Mouse (Mus musculus): Measurements from ENCODE around the gene S100a6.

DNA sequence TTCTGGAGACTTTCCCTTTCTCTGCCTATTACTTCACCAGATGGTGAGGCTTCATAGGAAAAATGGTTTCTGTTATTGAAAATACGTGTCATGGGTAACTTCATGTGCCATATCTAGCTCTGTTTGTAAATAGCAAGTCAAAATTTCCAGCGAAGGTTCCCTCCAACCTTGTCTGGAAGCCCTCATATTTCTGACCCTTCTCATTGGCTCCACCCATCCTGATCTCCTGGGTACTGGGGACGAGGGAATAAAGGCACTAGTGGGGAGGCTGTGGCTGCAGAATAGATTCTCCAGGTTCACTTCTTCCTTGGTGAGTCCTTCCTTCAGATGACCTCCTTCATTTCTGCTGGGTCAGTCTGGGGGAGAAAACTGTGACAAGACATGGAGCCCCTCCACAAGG, 4.5 kb upstream of the S100a6 start, which contains the start of gene S100a5:
- TF ChIP-seq GATA1 (IDR thresholded peaks at IDR 0.05; ENCODE audit: borderline replicate concordance, low read length): no peak
- no peak for TF ChIP-seq FLI1 (IDR thresholded peaks at IDR 0.05; ENCODE audit: low read length)

Measured in megakaryocyte, embryonic 14.5 days (primary cell).